Mouse (Mus musculus) heart, postnatal 0 days (tissue): Measurements from ENCODE around the gene Arhgef17. TPM values are rescaled to one million over a fixed set of nuclear protein-coding genes. Genes with fewer than 3 reads are reported as not detected.

ENCODE experiments used
- ATAC-seq: fragments of 200-750 bp; cut with Nextera tagmentation; 2 replicates; pipeline ENCODE4 v1.8.0; 2017; ENCODE audit warnings: low read depth, moderate number of reproducible peaks, moderate library complexity; ENCODE audit not compliant: insufficient read depth
- DNase-seq: peaks from one replicate; pipeline ENCODE4 v3.0.0-alpha.2; 2016; ENCODE audit warnings: low spot score
- H3K27ac ChIP-seq: fragments of 300-500 bp; sonication (generic); 2 replicates; pipeline ENCODE4 v1.5.1; 2014; ENCODE audit warnings: low read depth, mild to moderate bottlenecking
- H3K27me3 ChIP-seq: fragments of 300-500 bp; sonication (generic); 2 replicates; pipeline ENCODE4 v1.6.1; 2014; ENCODE audit warnings: low read length, mixed read lengths; ENCODE audit not compliant: control insufficient read depth, insufficient read depth
- H3K36me3 ChIP-seq: fragments of 300-500 bp; sonication (generic); replicated peaks from 2 replicates; pipeline ENCODE4 v1.6.1; 2014; ENCODE audit warnings: low read length, mixed read lengths; ENCODE audit not compliant: control insufficient read depth, insufficient read depth
- H3K4me1 ChIP-seq: fragments of 300-500 bp; sonication (generic); 2 replicates; pipeline ENCODE4 v1.6.1; 2014; ENCODE audit warnings: antibody characterized with exemption; ENCODE audit not compliant: control insufficient read depth, insufficient read depth
- H3K4me2 ChIP-seq: fragments of 300-500 bp; sonication (generic); 2 replicates; pipeline ENCODE4 v1.6.1; 2014; ENCODE audit warnings: low read depth, mild to moderate bottlenecking, low read length, moderate library complexity
- H3K4me3 ChIP-seq: fragments of 300-500 bp; sonication (generic); 2 replicates; pipeline ENCODE4 v1.5.1; 2014; ENCODE audit warnings: low read depth, low read length
- H3K9ac ChIP-seq: fragments of 300-500 bp; sonication (generic); replicated peaks from 2 replicates; pipeline ENCODE4 v1.6.1; 2014; ENCODE audit warnings: low read depth, low read length, mixed read lengths
- H3K9me3 ChIP-seq: fragments of 300-500 bp; sonication (generic); replicated peaks from 2 replicates; pipeline ENCODE4 v1.6.1; 2016; ENCODE audit warnings: low read length; ENCODE audit not compliant: control insufficient read depth
- CTCF ChIP-seq: IDR thresholded peaks from 2 replicates; pipeline ENCODE4 v1.5.1; 2016; ENCODE audit warnings: antibody characterized with exemption, control low read depth, low read depth
- EP300 ChIP-seq: IDR thresholded peaks from 2 replicates; pipeline ENCODE4 v1.6.1; 2016; ENCODE audit warnings: antibody characterized with exemption, low read depth
- WGBS: fragments of 180-500 bp; shearing (Covaris S2); extraction: QIAGEN DNeasy Blood & Tissue Kit; methylation state at CpG from one replicate; pipeline ENCODE4 v1.1.7; 2014; 5-methylcytosine and 5-hydroxymethylcytosine counted together
- polyA plus RNA-seq: library from polyadenylated mRNA; unstranded; fragments of >200 nt; fragmentation: Nextera tagmentation; extraction: Ambion mirVana; gene quantifications from 2 replicates; pipeline ENCODE4 v1.2.1, GENCODE M21; 2015
- total RNA-seq: library from RNA; depleted of rRNA; stranded (reverse); fragments of >200 nt; gene quantifications from 2 replicates; pipeline ENCODE4 v1.2.3, GENCODE M21; 2014; ENCODE audit warnings: low replicate concordance

Arhgef17 gene
- total and polyA plus RNA-seq, 2 experiments from 2014 or later, result 2.8 to 28.4 TPM

GRCm38 (mm10) chr7:100968874-100969659, 37.2 kb upstream of the Arhgef17 start:
- Histone ChIP-seq H3K4me3 (no peak overlapping the region), H3K4me1 (peaks cover 13% of the 10 kb centered on the region), H3K27ac (no peak overlapping the region), H3K36me3 (no peaks in the 10 kb centered on the region), H3K9ac (no peak overlapping the region), H3K9me3 (no peaks in the 10 kb centered on the region), H3K27me3 (peaks cover 9% of the 10 kb centered on the region), H3K4me2 (no peak overlapping the region)
- no peak for DNase-seq
- ATAC-seq, result no peak
- WGBS, result 65% methylated on average over 10 of the region's 10 CpGs
- no peak for TF ChIP-seq EP300
- no peak for TF ChIP-seq CTCF

DNA sequence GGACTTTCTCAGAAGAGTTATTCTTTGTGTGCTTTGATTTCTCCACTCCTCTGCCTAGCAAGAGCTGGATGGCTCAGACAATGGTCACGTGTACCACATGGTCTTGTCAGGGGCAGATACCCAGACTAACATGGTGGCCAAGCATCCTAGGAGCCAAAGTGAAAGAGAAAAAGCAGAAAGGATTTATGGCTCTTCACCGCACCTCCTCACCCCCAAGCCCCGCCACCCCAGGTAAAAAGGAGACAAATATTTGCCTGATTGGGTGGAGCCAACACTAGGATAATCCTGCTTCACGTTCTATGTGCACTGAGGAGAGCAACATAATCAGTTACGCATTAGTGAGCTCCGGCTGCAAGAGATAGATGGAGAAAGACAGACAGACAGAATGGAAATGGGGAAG, 36.5 kb upstream of the Arhgef17 start:
- Histone ChIP-seq H3K27me3 (peaks cover 4% of the 10 kb centered on the region; the same call in 1 of the 2 replicates), H3K4me2 (no peak overlapping the region), H3K4me1 (peaks cover 10% of the 10 kb centered on the region), H3K9me3 (no peaks in the 10 kb centered on the region), H3K36me3 (no peaks in the 10 kb centered on the region), H3K27ac (no peak overlapping the region), H3K4me3 (no peak overlapping the region), H3K9ac (no peak overlapping the region)
- ATAC-seq (no peak), DNase-seq (no peak)
- 86% methylated on average over 6 of the region's 6 CpGs for WGBS
- TF ChIP-seq CTCF (no peak), EP300 (no peak)

- no peak for DNase-seq
- no peaks in the 10 kb centered on the region for H3K9me3 ChIP-seq
- 84% methylated on average over 9 of the region's 9 CpGs for WGBS
Measured at GRCm38 (mm10) chr7:100967850-100968249, 35.9 kb upstream of the Arhgef17 start.

GRCm38 (mm10) chr7:100966014-100966413, 34.1 kb upstream of the Arhgef17 start:
- DNase-seq (no peak), ATAC-seq (no peak)
- no peaks in the 10 kb centered on the region for H3K36me3 ChIP-seq
- H3K9me3 ChIP-seq, result no peaks in the 10 kb centered on the region
- H3K27ac ChIP-seq, result no peak overlapping the region
- H3K27me3 ChIP-seq, result no peaks in the 10 kb centered on the region
- H3K4me2 ChIP-seq, result no peak overlapping the region
- H3K4me1 ChIP-seq, result peaks cover 7% of the 10 kb centered on the region
- H3K4me3 ChIP-seq, result no peak overlapping the region
- 49% methylated on average over 7 of the region's 7 CpGs for WGBS
- TF ChIP-seq CTCF (no peak), EP300 (no peak)
- H3K9ac ChIP-seq, result no peak overlapping the region

More at GRCm38 (mm10) chr7:100967850-100968249, 35.9 kb upstream of the Arhgef17 start:
- Histone ChIP-seq H3K36me3 (no peaks in the 10 kb centered on the region), H3K4me1 (peaks cover 10% of the 10 kb centered on the region), H3K4me2 (no peak overlapping the region), H3K27ac (no peak overlapping the region), H3K27me3 (0 out of 2 replicates have a peak, but pooled peaks cover 3% of the 10 kb centered on the region), H3K9ac (no peak overlapping the region), H3K4me3 (no peak overlapping the region)
- ATAC-seq, result no peak
- TF ChIP-seq CTCF, result no peak
- no peak for TF ChIP-seq EP300

DNA sequence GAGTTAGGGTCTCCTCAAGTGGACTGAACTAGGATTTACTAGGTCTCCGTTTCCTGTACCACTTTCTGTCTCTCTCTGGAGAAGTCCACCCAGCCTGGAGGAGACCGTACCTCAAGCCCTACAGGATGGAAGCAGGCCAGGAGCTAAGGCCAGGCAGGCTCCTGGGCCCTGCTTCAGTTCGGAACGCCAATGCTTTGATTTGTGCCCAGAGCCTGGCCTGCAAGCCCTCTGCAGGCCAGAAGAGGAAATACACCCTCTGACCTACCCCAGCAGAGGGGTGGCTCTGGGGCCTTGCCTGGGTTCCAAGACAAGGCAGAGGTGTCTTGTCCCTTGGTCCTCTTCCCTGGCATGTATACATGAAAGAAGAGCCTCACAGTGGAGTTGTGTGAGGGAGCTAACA, 33.2 kb upstream of the Arhgef17 start:
- H3K4me3 ChIP-seq, result no peak overlapping the region
- H3K9me3 ChIP-seq, result no peaks in the 10 kb centered on the region
- peak; percentile 78 for TF ChIP-seq CTCF
- no peak for TF ChIP-seq EP300
- H3K36me3 ChIP-seq, result no peaks in the 10 kb centered on the region
- DNase-seq, result peak; percentile 71
- ATAC-seq, result peak; percentile 65
- H3K4me1 ChIP-seq, result peaks cover 7% of the 10 kb centered on the region
- no peak overlapping the region for H3K4me2 ChIP-seq
- H3K9ac ChIP-seq, result no peak overlapping the region
- H3K27me3 ChIP-seq, result no peaks in the 10 kb centered on the region
- no peak overlapping the region for H3K27ac ChIP-seq
- 25% methylated on average over 4 of the region's 4 CpGs for WGBS
